Mouse (Mus musculus) adrenal gland, adult 8-10 months (tissue): ENCODE data around the gene Taar4. TPM values are rescaled to one million over a fixed set of nuclear protein-coding genes. Genes with fewer than 3 reads are reported as not detected.
A peak's percentile ranks its signal among the peaks of the same experiment; 100 is the strongest.

Experiments used
- DNase-seq: peaks from one replicate; pipeline ENCODE4 v3.0.0; 2022
- total RNA-seq, 4 experiments: library from RNA; stranded (reverse); gene quantifications; 2 replicates each; pipeline ENCODE4 v1.2.4; 2022

The Taar4 gene
- not detected for total RNA-seq

GRCm38 (mm10) chr10:23960444-23960915 is at the start of gene Taar4:
Taar4 (plus strand) TSS chr10:23960494.
- DNase-seq = no peak

GRCm38 (mm10) chr10:23920056-23920455 is 40.2 kb upstream of the Taar4 start, which contains the start of gene Taar1:
Taar1 (plus strand) TSS chr10:23920356.
- no peak for DNase-seq

- DNase-seq = no peak
Measured at GRCm38 (mm10) chr10:23922468-23922867, 37.8 kb upstream of the Taar4 start.

GRCm38 (mm10) chr10:23923941-23924340 is 36.4 kb upstream of the Taar4 start:
- DNase-seq = no peak

- DNase-seq = no peak
Measured at GRCm38 (mm10) chr10:23937613-23938012, 22.7 kb upstream of the Taar4 start.

GRCm38 (mm10) chr10:23938312-23938711 is 22.0 kb upstream of the Taar4 start, which contains the start of gene Taar2:
Taar2 (plus strand) TSS chr10:23938572.
- DNase-seq = no peak

- no peak for DNase-seq
Measured at GRCm38 (mm10) chr10:23942465-23942864, 17.8 kb upstream of the Taar4 start.

- no peak for DNase-seq
Measured at GRCm38 (mm10) chr10:23948026-23948425, 12.3 kb upstream of the Taar4 start.

GRCm38 (mm10) chr10:23949508-23950005 is 10.7 kb upstream of the Taar4 start, which contains the start of gene Taar3:
Taar3 (plus strand) TSS chr10:23949558.
- DNase-seq = no peak

- DNase-seq = no peak
Measured at GRCm38 (mm10) chr10:23951714-23952113, 8.6 kb upstream of the Taar4 start.

GRCm38 (mm10) chr10:23959071-23959470 is 1.2 kb upstream of the Taar4 start:
- DNase-seq = no peak

GRCm38 (mm10) chr10:23963444-23963843 is 3.1 kb downstream of the Taar4 start:
- DNase-seq = no peak

GRCm38 (mm10) chr10:23964921-23965610 is 4.8 kb downstream of the Taar4 start:
- no peak for DNase-seq

GRCm38 (mm10) chr10:23970656-23971165 is 10.4 kb downstream of the Taar4 start, which contains the start of gene Taar5:
Taar5 (plus strand) TSS chr10:23970706.
- DNase-seq = no peak

GRCm38 (mm10) chr10:23971256-23971655 is 11.0 kb downstream of the Taar4 start:
- no peak for DNase-seq

- DNase-seq = no peak
Measured at GRCm38 (mm10) chr10:23977958-23978357, 17.7 kb downstream of the Taar4 start.

- DNase-seq = peak; percentile 69
Measured at GRCm38 (mm10) chr10:23978901-23979705, 18.8 kb downstream of the Taar4 start.

- no peak for DNase-seq
Measured at GRCm38 (mm10) chr10:23985546-23985945, 25.3 kb downstream of the Taar4 start, which contains the start of gene Taar6. Taar6 (minus strand) TSS chr10:23985646.

- no peak for DNase-seq
Measured at GRCm38 (mm10) chr10:23986419-23986818, 26.1 kb downstream of the Taar4 start.

- DNase-seq = no peak
Measured at GRCm38 (mm10) chr10:23993381-23993780, 33.1 kb downstream of the Taar4 start, which contains the start of gene Taar7a. Taar7a (minus strand) TSS chr10:23993481.

GRCm38 (mm10) chr10:23999639-24000038 is 39.3 kb downstream of the Taar4 start, which contains the start of gene Taar7b:
Taar7b (plus strand) TSS chr10:23999939.
- no peak for DNase-seq

- DNase-seq = no peak
Measured at GRCm38 (mm10) chr10:24006442-24006841, 46.1 kb downstream of the Taar4 start.

GRCm38 (mm10) chr10:24007034-24007433 is 46.7 kb downstream of the Taar4 start:
- DNase-seq = no peak
